Mouse (Mus musculus) kidney, postnatal 0 days (tissue): ENCODE measurements around the gene Txndc2. TPM values are rescaled to one million over a fixed set of nuclear protein-coding genes. Genes with fewer than 3 reads are reported as not detected.
A peak's percentile ranks its signal among the peaks of the same experiment; 100 is the strongest.

Experiments used
- ATAC-seq: fragments of 200-750 bp; cut with Nextera tagmentation; replicated peaks from 2 replicates; pipeline ENCODE4 v1.8.0; 2017; ENCODE audit warnings: low read depth, moderate number of reproducible peaks, moderate TSS enrichment, moderate library complexity; ENCODE audit not compliant: low FRiP score
- DNase-seq: peaks from one replicate; pipeline ENCODE4 v3.0.0-alpha.2; 2016; ENCODE audit warnings: low spot score
- H3K27ac ChIP-seq: fragments of 300-500 bp; sonication (generic); 2 replicates; pipeline ENCODE4 v1.5.1; 2014; ENCODE audit warnings: mild to moderate bottlenecking
- H3K27me3 ChIP-seq: fragments of 300-500 bp; sonication (generic); 2 replicates; pipeline ENCODE4 v1.6.1; 2014; ENCODE audit warnings: low read length, mixed read lengths; ENCODE audit not compliant: insufficient read depth
- H3K36me3 ChIP-seq: fragments of 300-500 bp; sonication (generic); 2 replicates; pipeline ENCODE4 v1.6.1; 2014; ENCODE audit warnings: low read length, mixed read lengths; ENCODE audit not compliant: insufficient read depth
- H3K4me1 ChIP-seq: fragments of 300-500 bp; sonication (generic); replicated peaks from 2 replicates; pipeline ENCODE4 v1.6.1; 2014; ENCODE audit warnings: antibody characterized with exemption, low read length, mixed read lengths; ENCODE audit not compliant: insufficient read depth
- H3K4me2 ChIP-seq: fragments of 300-500 bp; sonication (generic); 2 replicates; pipeline ENCODE4 v1.6.1; 2014; ENCODE audit warnings: mild to moderate bottlenecking, low read length, moderate library complexity, mixed read lengths
- H3K4me3 ChIP-seq: fragments of 300-500 bp; sonication (generic); replicated peaks from 2 replicates; pipeline ENCODE4 v1.5.1; 2014; ENCODE audit warnings: low read depth, low read length
- H3K9ac ChIP-seq: fragments of 300-500 bp; sonication (generic); 2 replicates; pipeline ENCODE4 v1.6.1; 2014; ENCODE audit warnings: low read depth, low read length
- H3K9me3 ChIP-seq: fragments of 300-500 bp; sonication (generic); replicated peaks from 2 replicates; pipeline ENCODE4 v1.6.1; 2016; ENCODE audit warnings: low read length, inconsistent platforms, mixed read lengths
- CTCF ChIP-seq: IDR thresholded peaks from 2 replicates; pipeline ENCODE4 v1.5.1; 2016; ENCODE audit warnings: antibody characterized with exemption, low read depth, mild to moderate bottlenecking, moderate library complexity
- WGBS: fragments of 180-500 bp; shearing (Covaris S2); extraction: QIAGEN DNeasy Blood & Tissue Kit; methylation state at CpG from one replicate; pipeline ENCODE4 v1.1.7; 2014; 5-methylcytosine and 5-hydroxymethylcytosine counted together
- polyA plus RNA-seq: library from polyadenylated mRNA; unstranded; fragments of >200 nt; fragmentation: Nextera tagmentation; extraction: Ambion mirVana; gene quantifications from 2 replicates; pipeline ENCODE4 v1.2.1, GENCODE M21; 2015

Txndc2 gene
- polyA plus RNA-seq, 1 experiment from 2014 or later, result not detected

GRCm38 (mm10) chr17:65623130-65623529 is 18.8 kb downstream of the Txndc2 start:
- no peak overlapping the region for H3K9ac ChIP-seq
- H3K4me1 ChIP-seq, result no peaks in the 10 kb centered on the region
- H3K4me2 ChIP-seq, result no peak overlapping the region
- no peak overlapping the region for H3K4me3 ChIP-seq
- no peaks in the 10 kb centered on the region for H3K9me3 ChIP-seq
- ATAC-seq (0 out of 2 replicates have a peak, but pooled peaks have one; percentile 52), DNase-seq (no peak)
- H3K27ac ChIP-seq, result no peak overlapping the region
- no peak for TF ChIP-seq CTCF
- no peaks in the 10 kb centered on the region for H3K36me3 ChIP-seq
- no peaks in the 10 kb centered on the region for H3K27me3 ChIP-seq

- Histone ChIP-seq H3K4me3 (no peak overlapping the region), H3K9me3 (no peaks in the 10 kb centered on the region), H3K9ac (no peak overlapping the region), H3K27me3 (no peaks in the 10 kb centered on the region), H3K4me2 (no peak overlapping the region), H3K4me1 (no peaks in the 10 kb centered on the region), H3K36me3 (no peaks in the 10 kb centered on the region), H3K27ac (no peak overlapping the region)
- no peak for ATAC-seq
- WGBS, result 65% methylated on average over 2 of the region's 2 CpGs
- DNase-seq, result no peak
- no peak for TF ChIP-seq CTCF
Measured at GRCm38 (mm10) chr17:65618431-65618830, 23.5 kb downstream of the Txndc2 start.

GRCm38 (mm10) chr17:65615678-65616077 is 26.3 kb downstream of the Txndc2 start:
- Histone ChIP-seq H3K27ac (no peak overlapping the region), H3K36me3 (no peaks in the 10 kb centered on the region), H3K9ac (no peak overlapping the region), H3K4me2 (no peak overlapping the region), H3K9me3 (no peaks in the 10 kb centered on the region), H3K4me1 (peaks cover 6% of the 10 kb centered on the region; the same call in 1 of the 2 replicates), H3K4me3 (no peak overlapping the region), H3K27me3 (no peaks in the 10 kb centered on the region)
- 49% methylated on average over 3 of the region's 3 CpGs for WGBS
- no peak for TF ChIP-seq CTCF
- ATAC-seq, result no peak
- DNase-seq, result no peak

GRCm38 (mm10) chr17:65614431-65614830 is 27.5 kb downstream of the Txndc2 start:
- no peaks in the 10 kb centered on the region for H3K27me3 ChIP-seq
- no peaks in the 10 kb centered on the region for H3K36me3 ChIP-seq
- DNase-seq (no peak), ATAC-seq (no peak)
- peaks cover 7% of the 10 kb centered on the region; the same call in 1 of the 2 replicates for H3K4me1 ChIP-seq
- H3K4me3 ChIP-seq, result peak overlapping the region; percentile 92
- 2% methylated on average over 9 of the region's 9 CpGs for WGBS
- H3K9me3 ChIP-seq, result no peaks in the 10 kb centered on the region
- peak overlapping the region; percentile 57 for H3K4me2 ChIP-seq
- H3K27ac ChIP-seq, result peak overlapping the region; percentile 98
- peak overlapping the region; percentile 98 for H3K9ac ChIP-seq
- TF ChIP-seq CTCF, result no peak

GRCm38 (mm10) chr17:65613463-65614412 is 28.2 kb downstream of the Txndc2 start, which contains the start of gene Vapa:
Gene Vapa, minus strand, starts transcription at chr17:65613555.
- peak within 1 kb of the TSS; percentile 92 for H3K4me3 ChIP-seq
- H3K36me3 ChIP-seq, result no peaks in the 10 kb centered on the region
- H3K27me3 ChIP-seq, result no peaks in the 10 kb centered on the region
- TF ChIP-seq CTCF, result no peak
- DNase-seq, result peak; percentile 98
- H3K27ac ChIP-seq, result peak within 1 kb of the TSS; percentile 98
- no peaks in the 10 kb centered on the region for H3K9me3 ChIP-seq
- H3K4me2 ChIP-seq, result peak within 1 kb of the TSS; percentile 81
- peak within 1 kb of the TSS; percentile 98 for H3K9ac ChIP-seq
- WGBS, result under 1% methylated on average over 83 of the region's 85 CpGs
- H3K4me1 ChIP-seq, result peaks cover 14% of the 10 kb centered on the region; the same call in 1 of the 2 replicates
- ATAC-seq, result peak; percentile 93

- no peak for TF ChIP-seq CTCF
- ATAC-seq, result peak; percentile 55; the same call in 1 of the 2 replicates
Measured at GRCm38 (mm10) chr17:65613142-65613462, 28.9 kb downstream of the Txndc2 start.

More at GRCm38 (mm10) chr17:65613142-65613462, 28.9 kb downstream of the Txndc2 start:
- H3K27me3 ChIP-seq, result no peaks in the 10 kb centered on the region
- H3K9me3 ChIP-seq, result no peaks in the 10 kb centered on the region
- peak overlapping the region; percentile 98 for H3K9ac ChIP-seq
- peak overlapping the region; percentile 81 for H3K4me2 ChIP-seq
- under 1% methylated on average over 27 of the region's 42 CpGs for WGBS
- peak overlapping the region; percentile 98 for H3K27ac ChIP-seq
- DNase-seq, result no peak
- peaks cover 14% of the 10 kb centered on the region; the same call in 1 of the 2 replicates for H3K4me1 ChIP-seq
- H3K36me3 ChIP-seq, result no peaks in the 10 kb centered on the region
- H3K4me3 ChIP-seq, result peak overlapping the region; percentile 92
